Mouse (Mus musculus) left cerebral cortex, postnatal 14 days (tissue): ENCODE data around the gene Tecr. TPM values are rescaled to one million over a fixed set of nuclear protein-coding genes. Genes with fewer than 3 reads are reported as not detected.
A peak's percentile ranks its signal among the peaks of the same experiment; 100 is the strongest.
"Not testable (repeated sequence)": the region's sequence is repeated elsewhere in the genome, so short reads cannot be mapped to it uniquely, and the experiment has no call there.

Experiments
- DNase-seq, 2 experiments: peaks; one replicate each; pipeline ENCODE4 v3.0.0; 2021 to 2022; ENCODE audit warnings: low spot score in 2 of 2, mixed read lengths in 1 of 2
- intact Hi-C: fragments of 180-260 bp; cut with DNase I; formaldehyde crosslinking; loops from one replicate; pipeline ENCODE4 v1.15.1; 2025
- total RNA-seq, 2 experiments: library from RNA; stranded (reverse); gene quantifications; 2 replicates each; pipeline ENCODE4 v1.2.3; 2021

The Tecr gene
- total RNA-seq, 2 experiments from 2014 or later, result 587 to 600 TPM

DNA sequence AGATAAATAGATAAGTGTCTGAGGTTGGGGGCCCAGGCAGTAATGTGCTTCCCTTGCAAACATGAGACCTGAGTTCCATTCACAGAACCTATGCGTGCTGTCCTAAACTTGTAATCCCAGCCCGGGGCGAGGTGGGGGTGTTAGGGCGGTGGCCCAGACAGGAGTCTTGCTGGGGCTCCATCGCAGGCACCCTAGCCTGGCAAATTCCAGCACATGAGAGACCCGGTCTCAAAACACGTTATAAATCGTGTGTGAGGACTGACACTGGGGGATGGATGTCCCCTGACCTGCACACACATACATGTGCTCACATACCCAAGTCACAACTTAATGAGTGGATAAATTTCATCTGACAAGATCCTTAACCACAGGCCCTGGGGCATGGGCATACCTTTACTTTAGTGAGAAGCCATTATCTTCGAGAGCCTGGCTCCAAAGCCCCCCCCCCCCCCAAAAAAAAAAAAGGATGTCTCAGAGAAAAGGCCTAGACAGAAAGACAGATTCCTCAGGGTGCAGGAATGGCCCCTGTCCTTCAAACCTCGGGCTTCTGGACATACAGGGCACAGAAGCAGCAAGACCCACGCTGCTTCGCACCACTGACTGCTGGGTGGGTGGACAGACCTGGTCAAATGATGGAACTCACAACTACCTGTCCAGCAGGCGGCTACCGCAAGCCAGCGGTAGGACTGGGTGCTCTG is 14.1 kb upstream of the Tecr start:
- intact Hi-C loops, result no loop called here

DNA sequence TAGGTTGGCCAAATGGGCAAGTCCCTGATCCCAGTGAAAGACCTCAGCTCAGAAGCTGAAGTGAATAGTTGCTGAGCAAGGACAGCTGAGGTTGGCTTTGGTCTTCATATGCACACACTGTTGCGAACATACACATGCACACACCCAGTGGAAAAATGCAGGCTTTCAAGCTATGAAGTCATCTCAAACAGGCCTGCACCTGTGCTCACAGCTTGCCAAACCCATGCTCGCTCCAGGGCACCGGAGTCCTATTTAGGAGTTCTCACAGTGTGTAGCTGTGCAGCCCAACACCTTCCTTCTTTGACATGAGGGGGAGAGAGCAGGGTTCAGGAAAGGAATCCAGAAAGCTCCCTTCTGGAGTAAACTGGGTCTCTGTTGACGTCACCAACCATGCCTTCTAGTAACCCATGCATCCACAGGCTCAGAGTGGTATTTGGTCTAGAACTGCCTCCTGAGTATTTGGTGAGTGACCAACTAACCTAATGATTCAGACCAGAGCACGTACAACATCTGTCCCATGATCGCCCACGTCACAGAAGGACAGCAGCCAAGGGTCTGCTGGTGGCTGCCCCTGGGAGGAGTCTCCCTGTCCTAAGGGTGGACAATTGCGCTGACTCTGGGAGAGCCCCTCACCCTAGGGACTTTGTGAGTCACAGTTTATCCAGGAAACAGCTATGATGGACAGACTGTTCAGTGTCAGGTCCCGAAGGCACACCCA is 12.0 kb upstream of the Tecr start:
- intact Hi-C loops, result no loop called here
- DNase-seq, result no peak

More for the DNA sequence above, 14.1 kb upstream of the Tecr start:
- DNase-seq, result no peak

DNA sequence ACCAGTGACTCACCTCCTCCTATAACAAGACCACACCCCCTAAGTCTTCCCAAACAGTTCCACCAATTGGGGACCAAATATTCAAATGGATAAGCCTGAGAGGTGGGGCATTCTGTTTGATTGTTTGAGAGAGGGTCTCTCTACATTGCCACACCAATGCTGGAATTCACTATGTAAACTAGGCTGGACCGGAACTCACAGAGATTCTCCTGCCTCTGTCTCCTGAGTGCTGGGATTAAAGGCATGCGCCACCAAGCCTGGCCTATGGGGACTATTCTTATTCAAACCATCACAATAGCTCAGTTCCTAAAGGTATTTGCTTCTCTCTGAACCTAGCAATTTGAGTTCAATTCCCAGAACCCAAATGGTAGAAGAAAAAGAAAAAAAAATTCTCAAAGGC is 10.8 kb upstream of the Tecr start:
- DNase-seq, result no peak
- intact Hi-C loops, result no loop called here

DNA sequence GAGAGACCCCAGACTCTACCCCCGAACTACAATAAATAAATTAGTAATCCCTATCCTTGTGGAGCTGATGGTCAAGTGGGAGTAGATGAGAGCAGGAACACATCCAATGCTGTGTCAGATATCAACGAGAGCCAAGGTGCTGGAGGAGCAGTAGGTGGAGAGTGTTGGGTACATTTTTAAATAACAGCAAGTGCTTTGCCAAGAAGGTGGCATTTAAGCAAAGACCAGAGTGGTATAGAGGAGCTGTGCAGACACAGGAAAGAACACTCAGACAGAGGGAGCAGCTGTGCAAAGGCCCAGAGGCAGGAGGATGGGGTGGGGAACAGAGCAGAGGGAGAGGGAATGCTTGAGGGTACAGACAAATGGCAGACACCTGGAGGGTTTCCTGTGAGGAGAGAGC is 9.3 kb upstream of the Tecr start:
- intact Hi-C loops, result no loop called here
- DNase-seq, result no peak

DNA sequence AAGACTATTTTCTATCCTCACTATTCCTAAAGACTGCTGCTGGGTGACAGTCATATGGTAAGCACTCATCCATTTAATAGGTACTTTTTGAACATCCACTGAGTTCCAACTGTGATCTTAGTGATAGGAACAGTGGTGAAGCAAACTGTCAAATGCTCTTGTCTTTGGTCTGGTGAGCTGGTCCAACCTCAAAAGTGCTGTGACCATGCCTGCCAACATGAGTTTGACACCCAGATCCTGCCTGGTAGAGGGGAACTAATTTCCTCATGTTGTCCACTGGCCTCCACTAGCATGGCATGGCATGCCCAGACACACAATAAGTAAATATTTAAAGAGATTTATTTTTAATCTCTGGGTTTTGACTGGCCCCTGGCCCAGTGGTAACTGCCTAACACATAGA is 8.9 kb upstream of the Tecr start:
- DNase-seq, result no peak
- intact Hi-C loops, result no loop called here

DNA sequence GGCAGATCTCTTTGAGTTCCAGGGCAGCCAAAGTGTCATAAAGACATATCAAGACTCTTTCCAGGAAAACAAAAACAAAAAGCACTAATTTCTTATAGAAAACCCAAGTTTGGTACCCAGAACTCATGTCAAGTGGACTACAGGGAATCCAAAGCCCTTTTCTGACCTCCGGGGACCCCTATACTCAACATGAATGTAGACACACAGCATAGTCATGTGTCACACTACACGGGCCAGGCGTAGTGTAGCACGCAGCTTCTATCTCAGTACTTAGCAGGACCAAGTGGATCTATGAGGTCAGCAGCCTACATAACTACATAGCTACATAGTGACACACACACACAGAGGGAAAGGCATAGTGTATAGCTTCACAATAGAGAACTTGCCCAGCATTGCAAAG is 5.9 kb upstream of the Tecr start:
- DNase-seq, result no peak
- intact Hi-C loops, result no loop called here

DNA sequence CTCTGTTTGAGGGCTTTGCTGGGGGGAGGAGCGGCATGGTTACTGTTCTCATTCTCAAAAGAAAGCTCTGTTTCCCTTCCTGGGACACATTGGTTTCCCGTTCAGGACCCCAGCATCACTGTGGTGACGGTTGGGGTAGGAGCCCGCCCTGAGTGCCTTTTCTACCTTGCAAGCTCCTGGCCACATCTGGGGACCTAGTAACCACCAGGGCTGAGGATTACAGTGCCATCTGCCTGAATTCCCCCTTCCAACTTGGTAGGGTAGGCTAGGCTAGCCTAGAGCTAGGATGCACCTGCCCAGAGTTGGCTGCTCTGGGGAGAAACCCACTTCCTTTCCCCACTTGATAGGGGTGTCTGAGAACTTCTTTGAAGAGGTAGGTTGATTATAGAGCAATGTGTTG is 4.2 kb upstream of the Tecr start:
- intact Hi-C loops, result no loop called here
- no peak for DNase-seq

DNA sequence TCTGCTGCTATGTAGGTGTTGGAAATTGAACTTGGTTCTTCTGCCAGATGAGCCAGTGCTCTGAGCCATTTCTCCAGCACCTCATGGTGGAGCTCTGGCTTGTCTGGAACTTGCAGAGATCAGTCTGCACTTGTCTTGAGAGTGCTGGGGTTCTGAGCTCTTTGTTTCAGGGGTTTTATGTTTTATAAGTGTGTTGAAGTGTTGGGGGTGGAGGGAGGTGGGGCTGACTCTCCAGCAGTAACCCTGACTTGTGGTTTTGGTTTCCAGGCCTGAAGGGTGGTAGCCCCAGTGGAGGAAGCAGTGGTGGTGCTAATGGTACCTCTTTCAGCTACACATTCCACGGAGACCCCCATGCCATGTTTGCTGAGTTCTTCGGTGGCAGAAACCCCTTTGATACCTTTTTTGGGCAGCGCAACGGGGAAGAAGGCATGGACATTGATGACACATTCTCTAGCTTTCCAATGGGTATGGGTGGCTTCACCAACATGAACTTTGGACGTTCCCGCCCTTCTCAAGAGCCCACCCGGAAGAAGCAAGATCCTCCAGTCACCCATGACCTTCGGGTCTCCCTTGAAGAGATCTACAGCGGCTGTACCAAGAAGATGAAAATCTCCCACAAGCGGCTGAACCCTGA is 1.9 kb upstream of the Tecr start:
- intact Hi-C loops, result no loop called here
- no peak for DNase-seq

DNA sequence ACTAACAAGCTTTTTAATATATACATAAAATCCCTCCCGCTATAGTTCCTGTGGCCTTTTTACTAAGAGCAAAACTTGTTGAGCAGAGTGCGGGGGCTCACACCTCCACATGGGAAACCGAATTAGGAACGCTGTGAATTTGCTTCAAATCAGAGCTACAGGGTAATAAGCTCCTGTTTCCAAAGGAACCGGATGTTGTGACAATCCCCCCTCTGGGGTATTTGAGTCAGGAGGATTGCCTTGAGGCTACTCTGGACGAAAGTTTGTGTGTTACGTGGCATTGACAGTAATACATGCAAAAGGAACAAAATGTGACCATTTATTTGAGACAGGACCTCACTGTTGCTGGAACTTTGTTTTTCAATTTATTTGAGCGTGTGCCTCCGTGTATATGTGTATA is 1.3 kb upstream of the Tecr start:
- no peak for DNase-seq
- intact Hi-C loops, result no loop called here

DNA sequence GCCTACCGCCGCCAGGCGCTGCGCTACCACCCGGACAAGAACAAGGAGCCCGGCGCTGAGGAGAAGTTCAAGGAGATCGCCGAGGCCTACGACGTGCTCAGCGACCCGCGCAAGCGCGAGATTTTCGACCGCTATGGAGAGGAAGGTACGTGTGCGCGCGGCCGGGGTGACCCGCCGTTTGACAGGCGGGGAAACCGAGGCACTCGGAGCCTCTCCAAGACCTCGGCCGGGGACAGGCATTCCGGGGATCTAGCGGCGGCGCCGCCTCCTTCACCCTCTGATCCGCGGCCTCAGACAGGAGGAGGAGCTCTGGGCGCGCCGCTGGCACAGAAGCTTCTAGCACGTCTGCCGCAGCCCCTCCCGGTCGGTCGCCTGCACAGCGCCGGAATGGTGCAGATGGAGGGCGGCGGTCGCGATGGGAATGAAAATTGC is 643 bp upstream of the Tecr start:
- intact Hi-C loops, result no loop called here
- peak; percentile 76 to 78 for DNase-seq

DNA sequence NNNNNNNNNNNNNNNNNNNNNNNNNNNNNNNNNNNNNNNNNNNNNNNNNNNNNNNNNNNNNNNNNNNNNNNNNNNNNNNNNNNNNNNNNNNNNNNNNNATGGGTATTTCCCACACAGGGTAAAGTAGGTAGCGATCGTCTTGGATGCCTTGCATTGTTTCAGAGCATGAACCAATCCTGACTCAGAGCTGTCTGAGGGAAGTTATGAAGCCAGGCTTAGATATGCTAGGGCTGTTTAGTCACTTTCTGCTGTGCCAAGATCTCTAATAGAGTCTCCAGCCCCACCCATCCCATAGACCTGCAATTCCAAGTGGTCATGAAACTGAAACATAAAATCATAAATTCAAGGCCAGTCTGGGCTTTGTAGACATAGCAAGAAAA is 5.1 kb downstream of the Tecr start:
- intact Hi-C loops, result no loop called here
- no peak for DNase-seq

DNA sequence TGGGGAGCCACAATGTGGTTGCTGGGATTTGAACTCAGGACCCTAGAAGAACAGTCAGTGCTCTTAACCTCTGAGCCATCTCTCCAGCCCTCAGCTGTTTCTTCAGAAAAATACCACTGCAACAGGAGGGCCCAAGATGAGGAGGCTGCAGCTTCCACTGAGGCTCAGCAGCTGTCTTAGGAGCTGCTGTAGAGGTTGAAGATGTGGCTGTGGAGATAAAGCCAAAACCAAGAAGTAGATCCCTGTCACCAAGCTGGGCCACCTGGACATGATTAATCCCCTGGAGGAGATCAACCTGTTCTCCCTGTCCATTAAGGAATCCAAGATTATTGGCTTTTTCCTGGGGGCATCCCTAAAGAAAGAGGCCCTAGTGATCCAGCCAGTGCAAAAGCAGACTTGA is 8.0 kb downstream of the Tecr start:
- no peak for DNase-seq
- intact Hi-C loops, result no loop called here

DNA sequence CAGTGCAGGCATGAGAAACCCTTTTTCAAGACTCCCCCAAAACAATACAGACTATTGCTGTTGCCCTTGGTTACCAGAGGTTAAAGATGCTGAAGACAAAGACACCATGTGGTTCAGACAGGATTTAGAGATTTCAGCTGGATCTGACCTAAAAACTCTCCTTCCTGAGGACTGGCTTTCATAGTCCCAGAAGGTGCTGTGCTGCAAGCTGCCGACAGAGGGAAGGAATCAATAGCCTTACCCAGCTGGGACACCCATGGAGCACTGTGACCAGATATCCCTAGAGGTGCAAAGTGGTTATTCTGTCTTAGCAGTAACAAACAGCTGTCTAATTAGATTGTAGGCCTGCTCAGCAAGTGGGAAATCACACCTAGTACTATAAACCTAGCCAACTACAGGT is 9.6 kb downstream of the Tecr start:
- intact Hi-C loops, result no loop called here
- DNase-seq, result no peak

DNA sequence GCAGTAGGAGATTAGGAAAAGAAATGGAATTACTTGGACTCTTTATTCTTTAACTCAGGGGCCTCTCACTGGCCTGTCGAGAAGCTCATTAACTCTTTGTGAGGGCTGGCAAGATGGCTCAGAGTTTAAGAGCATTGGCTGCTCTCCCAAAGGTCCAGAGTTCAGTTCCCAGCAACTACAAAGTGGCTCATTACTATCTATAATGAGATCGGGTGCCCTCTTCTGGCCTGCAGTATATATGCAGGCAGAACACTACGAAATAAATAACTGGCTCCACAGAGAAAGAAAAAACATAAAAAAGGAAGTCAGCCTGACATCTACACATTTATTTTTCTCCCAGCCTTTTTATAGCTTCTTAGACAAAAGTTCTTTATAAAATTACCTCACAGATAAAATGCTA is 11.4 kb downstream of the Tecr start:
- intact Hi-C loops, result no loop called here
- no peak for DNase-seq

DNA sequence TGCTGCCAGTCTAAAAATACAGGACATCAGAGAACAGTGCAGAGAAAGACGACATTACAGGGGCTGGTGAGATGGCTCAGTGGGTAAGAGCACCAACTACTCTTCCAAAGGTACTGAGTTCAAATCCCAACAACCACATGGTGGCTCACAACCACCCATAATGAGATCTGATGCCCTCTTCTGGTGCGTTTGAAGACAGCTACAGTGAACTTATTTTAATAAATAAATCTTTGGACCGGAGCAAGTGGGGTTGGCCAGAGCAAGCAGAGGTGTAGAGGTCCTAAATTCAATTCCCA is 12.8 kb downstream of the Tecr start:
- DNase-seq, intact Hi-C loops: not testable (repeated sequence)

DNA sequence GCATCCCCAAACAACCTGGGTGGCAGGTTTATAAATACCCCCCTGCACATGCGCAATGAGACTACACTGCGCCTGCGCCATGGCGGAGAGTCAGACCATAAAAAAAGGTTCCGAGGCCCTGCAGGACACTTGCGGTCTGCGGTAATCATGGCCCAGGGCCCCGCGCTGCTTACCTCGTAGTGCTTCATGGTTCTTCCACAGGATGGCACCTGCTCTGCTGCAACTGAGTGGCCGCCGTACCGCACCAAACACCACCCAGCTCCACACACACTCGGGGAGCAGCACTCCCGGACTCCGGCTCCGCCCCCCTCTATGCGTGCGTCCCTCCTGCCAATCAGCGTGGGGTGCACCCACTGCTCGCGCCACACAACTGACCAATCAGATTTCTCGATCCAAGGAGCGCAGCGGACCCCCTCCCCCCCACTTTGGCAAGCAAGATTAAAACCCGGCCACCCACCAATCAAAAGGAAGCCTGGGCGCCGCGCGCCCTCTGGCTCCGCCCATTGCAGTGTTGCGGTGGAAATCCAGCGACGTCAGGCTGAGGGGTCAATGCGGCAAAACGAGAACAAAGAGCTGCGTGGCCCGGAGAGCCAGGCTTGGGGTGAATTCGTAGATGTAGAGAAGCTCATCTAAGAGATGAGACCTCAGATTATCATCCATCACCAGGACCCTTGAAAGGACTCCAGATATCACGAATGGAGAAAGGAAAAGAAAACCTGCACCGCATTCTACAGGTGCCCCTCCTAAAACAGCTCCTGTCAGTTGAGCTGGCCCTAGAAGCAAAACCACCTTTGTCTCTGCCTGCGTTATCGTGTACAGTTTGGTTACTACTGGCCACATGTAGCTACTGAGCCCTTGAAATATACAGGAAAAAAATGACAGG is 13.4 kb downstream of the Tecr start:
- DNase-seq, result peak; percentile 98 to 99
- intact Hi-C loops, result no loop called here

DNA sequence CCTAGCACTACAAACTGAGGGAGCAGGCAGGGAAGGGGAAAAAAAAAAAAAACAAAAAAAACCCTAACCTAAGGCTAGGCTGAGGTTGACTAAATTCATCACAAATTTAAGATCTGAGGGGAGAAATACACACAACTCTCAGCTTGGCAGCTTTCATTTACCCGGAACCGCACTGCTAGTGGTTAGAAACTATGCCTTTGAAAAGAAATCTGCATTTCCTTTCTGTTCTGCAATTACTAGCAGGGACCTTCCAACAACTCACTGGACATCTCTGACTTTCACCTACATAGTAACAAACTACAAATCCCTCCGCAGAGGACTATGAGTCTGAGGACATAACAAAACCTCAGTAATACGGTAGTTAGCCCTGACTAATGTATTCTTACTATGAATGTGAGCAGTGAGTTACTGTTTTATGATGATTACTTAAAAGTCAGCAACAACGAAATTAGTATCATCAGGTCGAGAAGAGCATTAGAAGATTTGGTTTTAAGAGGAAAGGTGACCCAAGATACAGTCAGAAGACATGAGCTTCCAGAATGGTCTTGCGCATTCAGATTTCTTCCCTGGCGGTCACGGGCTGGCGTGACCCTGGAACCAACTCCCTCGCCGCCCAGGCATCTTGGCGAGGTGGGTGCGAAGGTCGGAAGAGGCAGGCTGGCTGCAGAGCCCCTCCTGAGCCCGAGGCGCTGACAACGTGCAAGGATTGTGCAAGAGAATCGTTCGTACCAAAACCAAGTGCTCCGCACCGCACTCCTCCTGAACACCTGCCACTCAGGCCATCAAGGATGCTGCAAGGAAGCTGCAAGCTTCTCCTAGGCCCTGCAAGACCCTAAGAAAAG is 14.2 kb downstream of the Tecr start:
- DNase-seq, result no peak
- intact Hi-C loops, result no loop called here

DNA sequence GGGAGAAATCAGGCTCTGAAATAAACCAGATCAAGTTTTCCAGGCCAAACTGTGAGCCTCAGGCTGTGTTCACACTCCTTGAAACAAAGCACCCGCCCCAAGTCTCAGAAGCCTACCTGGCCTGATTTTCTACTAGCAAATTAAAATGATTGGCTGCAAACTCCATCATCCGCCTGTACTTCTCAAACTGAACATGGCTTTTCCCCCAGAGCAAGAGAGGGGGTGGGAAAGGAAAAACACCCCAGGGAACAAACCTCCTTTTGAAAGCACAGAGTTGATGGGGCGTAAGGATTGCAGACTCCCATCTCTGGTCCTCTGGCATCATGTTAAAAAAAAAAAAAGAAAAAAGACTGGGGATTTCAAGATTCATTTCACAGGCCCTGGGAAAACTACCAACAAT is 15.1 kb downstream of the Tecr start:
- DNase-seq, result no peak
- intact Hi-C loops, result no loop called here

DNA sequence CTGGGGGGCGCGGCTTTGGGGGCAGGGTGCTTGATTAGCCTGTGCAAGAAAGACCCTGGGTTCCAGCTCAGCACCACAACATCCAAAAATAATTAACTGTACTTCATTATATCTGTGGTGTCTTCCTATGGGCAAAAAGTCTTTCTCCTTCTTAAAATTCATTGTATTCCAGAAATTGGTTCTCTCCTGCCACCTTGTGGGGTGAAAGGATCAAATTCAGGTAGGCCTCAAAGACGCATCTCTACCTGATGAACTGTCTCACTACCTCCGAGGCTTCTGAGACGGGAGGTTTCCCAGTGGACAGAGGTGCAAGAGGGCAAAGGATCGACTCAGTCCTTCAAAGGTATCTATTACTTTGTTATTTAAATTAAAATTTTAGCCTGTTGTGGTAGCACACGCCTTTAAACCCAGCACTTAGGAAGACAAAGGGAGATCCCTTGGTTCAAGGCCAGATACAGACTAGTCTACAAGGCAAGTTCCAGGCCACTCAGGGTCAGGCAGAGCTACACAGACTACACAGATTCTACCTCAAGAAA is 17.2 kb downstream of the Tecr start:
- intact Hi-C loops, result no loop called here
- DNase-seq, result no peak
